Mouse (Mus musculus) splenic B cell, adult 2 months (primary cell): ENCODE measurements at regions not wholly inside any gene's neighbourhood (a gene's known extent, or its start where the extent isn't known, plus 50 kb on each side); places are given as distances from the start of the nearest gene placed in this dataset.

ENCODE experiments used
- DNase-seq: peaks from one replicate; pipeline ENCODE4 v3.0.0-alpha.2; 2011; ENCODE audit warnings: low read depth, low spot score
- H3K27me3 ChIP-seq: 2 replicates; pipeline ENCODE4 v1.6.1; 2012; ENCODE audit warnings: mild to moderate bottlenecking, low read length, moderate library complexity, mixed read lengths; ENCODE audit not compliant: control insufficient read depth, poor library complexity, insufficient read depth, severe bottlenecking
- H3K36me3 ChIP-seq: 2 replicates; pipeline ENCODE4 v1.6.1; 2012; ENCODE audit warnings: mild to moderate bottlenecking, low read length, moderate library complexity, mixed read lengths; ENCODE audit not compliant: control insufficient read depth, poor library complexity, insufficient read depth, severe bottlenecking

- Histone ChIP-seq H3K36me3 (no peaks in the 10 kb centered on the region), H3K27me3 (no peaks in the 10 kb centered on the region)
- no peak for DNase-seq
Measured at GRCm38 (mm10) chr14:70839126-70839525, 239.5 kb upstream of the Fam160b2 start.

GRCm38 (mm10) chr14:70837528-70837927 lies 237.9 kb upstream of the Fam160b2 start:
- Histone ChIP-seq H3K27me3 (no peaks in the 10 kb centered on the region), H3K36me3 (no peaks in the 10 kb centered on the region)
- no peak for DNase-seq

GRCm38 (mm10) chr14:70833238-70833637 lies 233.6 kb upstream of the Fam160b2 start:
- Histone ChIP-seq H3K27me3 (no peaks in the 10 kb centered on the region), H3K36me3 (no peaks in the 10 kb centered on the region)
- DNase-seq: no peak

GRCm38 (mm10) chr14:70832462-70833212 lies 233.0 kb upstream of the Fam160b2 start:
- Histone ChIP-seq H3K36me3 (no peaks in the 10 kb centered on the region), H3K27me3 (no peaks in the 10 kb centered on the region)
- no peak for DNase-seq

DNA sequence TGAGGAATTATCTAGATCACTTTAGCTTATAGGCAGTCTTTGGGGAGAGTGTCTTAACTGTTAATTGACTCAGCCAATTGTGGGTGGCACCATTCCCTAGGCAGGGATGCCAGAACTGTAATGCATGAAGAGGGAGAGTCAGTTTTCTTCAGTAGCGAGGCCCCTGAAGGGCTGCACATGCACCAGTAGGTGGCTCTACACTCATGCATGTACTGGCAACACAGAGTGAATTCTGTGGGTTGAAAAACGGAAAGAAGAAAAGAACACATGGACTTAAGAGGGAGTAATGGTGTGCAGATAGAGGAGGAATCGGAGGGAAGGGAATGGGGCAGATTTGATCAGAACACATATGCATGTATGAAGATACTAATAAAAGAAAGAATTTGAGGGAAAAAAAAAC lies 232.4 kb upstream of the Fam160b2 start:
- Histone ChIP-seq H3K27me3 (no peaks in the 10 kb centered on the region), H3K36me3 (no peaks in the 10 kb centered on the region)
- peak; percentile 31 for DNase-seq
